Mouse (Mus musculus) MEL-GATA-1-ER (cell line): ENCODE results near the gene Cfl2.
"Not testable (repeated sequence)": the region's sequence is repeated elsewhere in the genome, so short reads cannot be mapped to it uniquely, and the experiment has no call there.

Experiments
- DNase-seq: peaks from one replicate; pipeline ENCODE4 v3.0.0-alpha.2; 2012; ENCODE audit warnings: low read depth; ENCODE audit errors: extremely low read depth

The Cfl2 gene

DNA sequence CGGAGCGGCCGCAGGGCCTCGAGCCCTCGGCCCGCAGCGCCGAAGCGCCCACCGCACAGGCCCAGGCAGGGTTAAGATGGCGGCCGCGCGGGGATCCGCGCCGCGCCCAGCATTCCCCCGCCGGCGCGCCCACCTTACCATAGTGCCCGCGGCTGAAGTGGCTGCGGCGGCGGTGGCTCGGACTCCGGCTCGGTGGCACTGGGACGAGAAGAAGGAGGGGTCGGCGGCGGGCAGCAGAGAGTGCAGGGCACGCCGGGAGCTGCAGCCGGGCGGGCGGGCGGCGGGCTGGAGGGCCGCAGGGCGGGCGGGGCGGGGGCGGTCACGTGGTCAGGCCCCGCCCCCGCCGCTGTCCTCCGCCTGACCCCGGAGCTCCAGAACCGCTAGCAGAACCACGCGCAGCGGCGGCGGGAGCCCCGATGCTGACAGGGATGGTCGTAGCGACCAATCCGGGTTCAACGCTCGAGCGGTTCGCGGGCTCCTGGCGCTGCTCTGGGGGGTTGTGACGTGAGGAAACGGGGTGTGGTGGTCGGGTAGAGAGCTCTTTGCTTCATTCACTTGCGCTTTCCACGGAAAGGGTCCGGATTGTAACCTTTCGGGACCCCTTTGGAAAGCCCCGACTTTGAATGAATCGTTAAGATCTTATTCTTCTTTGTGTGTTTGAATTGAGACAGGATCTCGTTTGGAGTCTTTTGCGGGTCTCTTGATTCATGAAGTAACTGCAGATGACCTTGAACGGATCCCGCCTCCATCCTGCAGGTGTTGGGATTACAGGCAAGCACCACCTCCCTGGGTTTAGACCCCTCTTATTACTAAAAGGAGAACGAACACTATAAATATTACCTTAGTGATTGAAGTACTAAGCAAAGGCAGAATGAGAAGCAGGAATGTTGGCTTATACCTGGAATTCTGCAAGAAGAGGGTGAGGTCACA lies at the start of gene Cfl2:
Gene Cfl2, minus strand, starts transcription at position 272 of the 930 bp plus-strand sequence.
- DNase-seq = peak; percentile 57

DNA sequence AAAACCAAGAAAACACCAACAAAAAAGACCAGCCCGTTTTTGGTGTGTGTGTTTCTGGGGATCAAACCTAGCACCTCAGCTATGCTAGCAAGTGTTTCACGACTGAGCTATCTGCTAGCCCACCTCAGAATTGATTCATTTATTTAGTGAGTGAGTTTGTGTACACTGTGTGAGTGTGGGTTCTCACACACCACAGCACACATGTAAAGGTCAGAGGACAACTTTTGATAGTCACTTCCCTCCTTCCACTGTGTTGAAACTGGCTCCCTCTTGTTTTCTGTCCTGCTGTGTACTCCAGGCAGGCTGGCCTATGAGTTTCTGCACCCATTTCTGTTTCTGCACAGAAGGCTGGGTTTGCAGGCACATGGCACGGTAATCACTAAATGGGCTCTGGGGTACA lies 47.7 kb upstream of the Cfl2 start:
- DNase-seq = no peak

DNA sequence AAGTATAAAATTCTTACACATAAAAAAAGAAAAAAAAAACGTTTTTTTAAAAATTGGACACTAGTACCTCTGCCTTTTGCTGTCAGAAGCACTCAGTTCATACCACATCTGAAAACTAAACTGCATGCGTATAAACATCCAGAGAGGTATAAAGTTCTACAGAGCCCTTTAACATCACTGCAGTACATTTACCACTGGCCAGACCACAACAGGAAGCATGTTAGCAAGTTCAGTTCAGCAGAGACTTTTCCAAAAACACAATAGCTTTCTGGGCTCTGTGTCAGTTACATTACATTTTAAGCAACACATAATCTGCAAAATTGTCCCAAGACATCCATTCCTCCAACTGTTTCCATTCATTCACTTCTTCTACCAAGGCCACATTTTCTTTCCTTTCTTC lies 29.9 kb upstream of the Cfl2 start:
- not testable (repeated sequence) for DNase-seq

DNA sequence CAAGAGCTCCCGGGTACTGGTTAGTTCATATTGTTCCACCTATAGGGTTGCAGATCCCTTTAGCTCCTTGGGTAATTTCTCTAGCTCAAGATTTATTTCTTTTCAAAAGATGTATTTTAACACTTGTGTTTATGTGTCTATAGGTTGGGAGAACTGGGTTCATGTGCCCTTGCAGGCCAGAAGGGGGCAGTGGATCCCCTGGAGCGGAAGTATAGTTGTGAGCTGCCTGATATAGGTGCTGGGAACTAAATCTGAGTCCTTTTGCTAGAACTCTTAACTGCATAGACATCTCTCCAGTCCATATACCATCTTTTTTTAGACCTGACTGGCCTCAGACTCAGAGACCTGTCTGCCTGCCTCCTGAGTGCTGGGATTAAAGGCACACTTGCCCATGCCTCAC lies 27.7 kb upstream of the Cfl2 start:
- no peak for DNase-seq

DNA sequence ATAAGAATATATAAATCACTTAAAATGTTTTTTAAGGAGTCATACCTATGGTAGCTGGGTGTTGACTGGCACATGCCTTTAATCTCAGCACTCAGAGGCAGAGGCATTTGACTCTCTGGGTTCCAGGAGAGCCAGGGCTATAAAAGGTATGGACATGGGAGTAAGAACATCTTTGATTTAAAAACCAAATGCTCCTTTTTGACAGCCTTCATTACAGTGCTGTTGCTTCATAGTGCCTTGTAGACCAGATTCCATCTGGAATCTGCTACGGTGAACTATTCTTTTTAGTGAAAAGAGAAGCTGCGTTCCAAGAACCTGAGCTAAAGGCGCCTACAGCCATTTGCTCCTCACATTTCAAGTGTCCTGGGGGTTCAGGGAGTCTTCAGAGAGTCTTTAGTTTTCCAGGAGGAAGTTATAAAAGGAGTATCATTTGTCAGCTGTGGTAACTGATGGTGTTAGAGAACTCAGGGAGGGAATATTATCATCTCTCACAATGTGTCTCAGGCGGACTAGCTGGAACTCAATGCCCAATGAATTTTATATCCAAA lies 25.0 kb upstream of the Cfl2 start:
- DNase-seq = no peak

DNA sequence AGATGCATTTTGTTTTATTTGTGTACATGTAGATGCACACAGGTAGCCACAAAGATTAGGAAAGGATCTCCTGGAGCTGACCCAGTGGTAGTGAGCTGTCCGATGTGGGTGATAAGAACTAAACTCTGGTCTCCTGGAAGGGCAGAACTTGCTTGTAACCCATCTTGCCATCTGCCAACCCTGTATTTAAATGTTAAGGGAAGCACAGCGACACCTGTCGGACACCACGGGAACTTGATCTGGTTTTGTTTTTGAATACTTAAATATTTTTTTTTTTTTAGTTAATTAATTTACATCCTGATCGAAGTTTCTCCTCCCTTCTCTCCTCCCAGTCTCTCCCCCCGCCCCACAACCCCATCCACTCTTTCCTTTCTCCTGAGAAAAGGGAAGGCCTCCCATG lies 17.0 kb upstream of the Cfl2 start:
- DNase-seq = peak; percentile 50

DNA sequence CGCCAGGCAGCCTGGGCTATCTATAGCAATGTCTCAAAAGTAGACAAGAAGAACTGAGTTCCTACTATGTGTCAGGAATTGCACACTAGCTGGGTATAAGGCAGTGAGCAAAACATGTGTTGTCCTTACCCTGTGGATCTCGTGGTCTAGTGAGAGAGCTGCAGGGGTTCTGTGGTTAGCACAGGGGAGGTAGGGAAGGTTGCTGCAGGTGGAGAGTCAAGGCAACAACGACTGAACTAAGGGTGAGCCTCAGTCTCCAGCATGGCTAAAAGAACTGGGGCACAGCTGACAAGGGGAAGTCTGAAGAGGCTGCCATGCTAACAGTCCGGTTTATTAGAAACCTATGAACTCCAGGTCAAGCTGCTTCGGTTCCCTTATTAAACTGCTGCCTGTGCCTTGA lies 16.5 kb upstream of the Cfl2 start:
- no peak for DNase-seq

DNA sequence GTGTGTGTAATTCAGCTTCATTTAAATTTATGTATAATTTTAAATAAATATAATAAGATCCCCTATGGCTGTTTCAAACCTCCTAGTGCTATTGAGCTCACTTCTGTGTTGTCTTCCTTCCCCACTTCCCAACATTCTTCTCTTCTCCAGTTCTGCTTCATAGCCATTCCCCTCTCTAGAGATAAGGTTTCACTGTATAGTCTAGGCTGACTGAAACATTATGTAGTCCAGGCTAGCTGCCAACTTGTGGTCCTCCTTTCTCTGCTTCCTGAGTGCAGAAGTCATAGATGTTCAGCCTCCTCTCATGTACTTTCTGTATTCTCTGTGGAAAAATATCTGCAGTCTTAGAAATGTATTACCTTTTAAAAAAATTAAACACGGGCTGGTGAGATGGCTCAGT lies 15.2 kb upstream of the Cfl2 start:
- no peak for DNase-seq

DNA sequence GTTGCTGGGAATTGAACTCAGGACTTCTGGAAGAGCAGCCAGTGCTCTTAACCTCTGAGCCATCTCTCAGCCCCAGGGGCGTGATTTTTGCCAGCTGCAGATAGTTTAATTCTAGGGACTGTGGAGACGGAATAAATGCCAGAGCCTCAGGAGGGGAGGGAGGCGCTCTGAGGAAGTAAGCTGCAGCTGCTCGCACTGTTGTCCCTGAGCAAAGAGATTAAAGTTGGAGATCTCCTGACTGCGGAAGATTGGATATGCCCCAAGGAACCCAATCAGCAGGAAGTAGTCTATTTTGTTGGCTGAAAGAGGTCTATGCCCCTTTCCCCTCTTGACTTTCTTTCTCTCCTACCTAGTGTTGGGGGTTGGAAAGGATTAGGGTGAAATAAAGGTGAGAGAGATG lies 14.2 kb upstream of the Cfl2 start:
- DNase-seq = peak; percentile 62

DNA sequence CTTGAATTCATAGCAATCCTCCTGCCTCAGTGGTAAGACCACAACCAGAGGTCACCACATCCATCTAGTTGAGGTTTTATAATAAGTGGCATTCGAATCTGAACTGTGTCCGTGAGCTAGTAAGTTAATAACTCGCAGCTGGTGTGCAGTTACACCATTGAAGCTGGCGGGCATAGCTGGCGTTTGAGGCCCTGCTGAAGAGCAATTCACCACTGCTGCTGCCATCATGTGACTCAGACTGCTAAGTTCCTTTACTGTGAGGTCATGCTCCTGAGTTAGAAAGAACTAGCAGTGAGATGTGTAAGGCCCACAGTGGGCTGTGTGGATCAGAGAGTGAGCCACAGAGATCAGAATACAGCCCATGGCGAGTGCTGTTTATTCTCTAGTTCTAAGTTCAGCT lies 12.0 kb upstream of the Cfl2 start:
- DNase-seq = no peak

DNA sequence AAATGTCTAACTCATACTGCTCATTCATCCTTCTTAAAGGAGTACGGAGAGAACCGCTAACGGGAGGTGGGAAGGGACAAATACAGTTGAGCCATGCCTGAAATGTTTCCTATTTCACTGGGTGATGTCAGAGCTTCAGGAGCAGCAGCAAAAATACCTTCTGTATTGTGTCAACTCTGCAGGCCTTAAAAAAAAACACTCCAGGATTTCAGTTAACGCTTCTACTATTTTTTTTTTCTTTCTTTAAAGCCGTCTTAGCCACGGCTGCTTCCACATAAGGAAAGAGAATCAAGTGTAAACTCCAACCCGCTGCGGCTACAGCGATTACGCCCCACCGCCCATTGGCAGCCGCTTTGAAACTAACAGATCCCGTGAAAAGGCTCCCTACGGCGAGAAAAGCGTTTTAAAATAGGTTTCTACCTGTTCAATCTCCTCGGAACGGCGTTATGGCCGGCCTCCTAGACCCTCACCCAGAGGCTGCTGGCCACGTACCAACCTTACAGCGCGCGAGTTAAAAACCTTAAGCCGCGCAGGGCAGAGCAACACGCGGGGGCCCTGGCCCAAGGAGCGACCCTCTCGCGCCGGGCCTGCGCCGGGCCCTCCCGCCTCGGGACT lies 579 bp downstream of the Cfl2 start:
- DNase-seq = peak; percentile 60

DNA sequence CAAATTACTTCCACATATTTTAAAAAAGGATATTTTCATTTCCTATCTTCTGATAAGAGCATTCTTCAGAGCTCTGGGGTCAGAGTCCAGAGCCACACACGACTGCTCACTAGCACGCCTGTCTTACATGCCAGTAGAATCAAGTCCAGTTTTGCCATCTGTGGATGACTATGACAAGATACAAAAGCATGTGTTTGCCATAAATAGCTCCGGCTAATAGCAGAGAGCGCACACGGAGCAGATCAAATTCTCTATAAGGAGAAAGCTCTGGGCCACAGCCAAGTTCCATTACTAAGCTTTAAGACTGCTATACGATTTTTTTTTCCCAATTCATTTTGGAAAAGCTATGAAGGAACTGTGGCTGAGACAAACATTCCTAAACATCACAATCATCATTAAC lies 3.1 kb downstream of the Cfl2 start:
- DNase-seq = no peak

DNA sequence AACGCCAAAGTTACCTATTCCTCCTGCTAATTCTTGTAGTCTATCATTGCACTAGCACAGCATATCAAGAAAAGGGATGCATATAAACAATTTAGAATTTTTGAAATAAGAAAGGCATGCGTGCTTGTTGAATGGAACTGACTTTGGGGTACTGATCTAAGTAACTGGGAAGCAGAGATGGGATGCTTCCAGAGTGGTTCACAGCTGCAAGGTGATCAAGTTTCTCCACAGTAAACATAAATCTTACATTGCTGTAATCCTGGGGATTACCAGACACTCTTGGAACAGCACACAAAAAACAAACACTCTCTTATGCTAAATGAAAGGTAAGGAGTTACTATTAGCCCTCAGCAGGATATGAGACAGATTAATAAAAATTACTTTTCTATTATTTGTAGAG lies 12.1 kb downstream of the Cfl2 start:
- no peak for DNase-seq

DNA sequence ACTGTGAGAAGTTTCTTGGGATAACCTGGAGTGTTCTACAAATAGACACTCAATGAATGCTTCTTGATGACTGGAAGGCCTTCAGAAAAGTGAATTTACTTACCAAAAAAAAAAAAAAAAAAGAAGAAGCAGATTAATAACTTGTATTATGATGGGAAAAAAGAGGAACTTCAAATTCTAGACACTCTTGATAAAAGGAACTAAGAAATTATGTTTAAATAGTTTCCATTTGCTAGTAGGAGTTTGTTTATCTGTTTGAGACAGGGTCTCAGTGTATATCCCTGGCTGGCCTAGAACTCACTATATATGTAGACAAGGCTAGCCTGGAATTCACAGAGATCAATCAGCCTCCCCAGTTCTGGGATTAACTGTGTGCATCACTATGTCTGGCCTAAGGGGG lies 18.3 kb downstream of the Cfl2 start:
- DNase-seq = peak; percentile 70

DNA sequence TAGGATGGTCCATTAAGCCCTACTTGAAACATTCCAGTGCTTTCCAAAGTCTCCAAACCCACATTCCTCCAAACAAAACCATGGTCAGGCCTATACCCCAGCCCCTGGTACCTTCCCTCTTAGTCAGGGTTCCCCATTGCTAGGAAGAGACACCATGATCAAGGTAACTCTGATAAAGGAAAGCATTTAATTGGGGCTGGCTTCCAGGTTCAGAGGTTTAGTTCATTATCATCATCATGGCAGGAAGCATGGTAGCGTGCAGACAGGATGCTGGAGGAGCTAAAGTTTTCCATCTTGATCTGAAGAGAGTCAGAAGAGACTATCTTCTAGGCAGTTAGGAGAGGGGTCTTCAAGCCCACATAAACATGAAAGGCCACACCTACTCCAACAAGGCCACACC lies 21.1 kb downstream of the Cfl2 start:
- no peak for DNase-seq

DNA sequence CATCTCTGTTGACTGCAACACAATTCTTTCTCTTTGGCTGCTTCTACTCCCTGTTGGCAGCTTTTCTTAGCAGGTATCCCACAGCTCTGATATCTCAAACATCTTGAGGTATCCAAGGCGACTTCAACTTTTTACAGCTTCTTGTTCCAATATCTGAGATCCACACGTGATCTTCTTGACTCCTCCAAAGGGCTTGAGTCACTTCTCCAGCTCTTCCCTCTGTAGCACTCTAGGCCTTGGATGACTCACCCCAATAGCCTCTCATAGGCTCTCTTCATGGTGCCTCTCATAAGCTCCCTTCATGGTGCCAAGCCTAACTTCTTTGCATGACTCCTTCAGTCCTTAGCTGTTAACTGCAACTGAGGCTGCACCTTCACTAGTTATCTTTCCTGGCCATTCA lies 22.9 kb downstream of the Cfl2 start:
- no peak for DNase-seq

DNA sequence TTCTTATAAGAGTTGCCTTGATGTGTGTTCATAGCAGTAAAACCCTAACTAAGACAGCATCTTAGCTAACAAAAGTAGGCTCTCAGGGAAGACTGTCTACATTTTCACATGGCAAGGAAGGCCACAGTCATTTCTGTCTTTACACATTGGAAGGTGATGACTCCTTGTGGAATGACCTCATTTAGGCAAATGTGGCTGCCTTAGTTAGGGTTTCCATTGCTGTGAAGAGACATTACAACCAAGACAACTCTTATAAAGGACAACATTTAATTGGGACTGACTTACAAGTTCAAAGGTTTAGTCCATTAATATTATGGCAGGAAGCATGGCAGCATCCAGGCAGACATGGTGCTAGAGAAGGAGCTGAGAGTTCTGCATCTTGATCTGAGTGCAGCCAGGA lies 23.7 kb downstream of the Cfl2 start:
- DNase-seq = no peak

DNA sequence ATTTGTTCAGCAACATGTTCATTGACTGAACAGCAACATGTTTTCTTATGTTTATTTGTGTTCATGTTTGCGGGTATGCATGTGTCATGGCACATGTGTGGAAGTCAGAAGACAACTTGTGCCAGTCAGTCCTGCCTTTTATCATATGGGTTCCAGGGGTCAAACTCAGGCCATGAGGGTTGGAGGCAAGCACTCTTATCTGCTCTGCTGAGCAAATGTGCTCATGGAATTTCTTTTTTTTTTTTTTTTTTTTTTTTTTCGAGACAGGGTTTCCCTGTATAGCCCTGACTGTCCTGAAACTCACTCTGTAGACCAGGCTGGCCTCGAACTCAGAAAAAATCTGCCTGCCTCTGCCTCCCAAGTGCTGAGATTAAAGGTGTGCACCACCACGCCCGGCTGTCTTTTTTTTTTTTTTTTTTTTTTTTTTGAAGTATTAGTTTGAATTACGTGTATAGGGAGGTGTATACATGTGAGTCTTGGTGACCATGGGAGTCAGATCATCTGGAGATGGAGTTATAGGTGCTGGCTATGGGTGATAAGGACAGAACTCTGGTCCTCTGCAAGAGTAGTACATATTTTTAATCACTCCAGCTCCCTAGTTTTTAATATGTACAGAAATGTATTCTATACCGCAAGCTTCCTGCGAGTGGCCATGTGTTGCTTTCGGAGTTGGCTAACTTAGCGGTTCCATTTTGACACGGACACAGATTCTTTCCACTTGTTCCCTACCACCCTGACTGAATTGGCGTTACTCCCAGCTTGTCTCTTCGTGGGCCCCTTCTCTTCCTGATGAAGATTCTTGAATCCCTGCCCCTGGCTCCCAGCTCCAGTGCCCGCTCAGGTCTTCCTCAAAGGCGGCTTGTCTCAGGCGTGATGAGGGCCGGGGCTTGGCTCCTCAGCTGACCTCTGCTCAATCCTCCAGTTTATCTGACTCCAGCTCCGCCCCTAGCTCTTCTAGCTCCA lies 26.8 kb downstream of the Cfl2 start:
- no peak for DNase-seq

DNA sequence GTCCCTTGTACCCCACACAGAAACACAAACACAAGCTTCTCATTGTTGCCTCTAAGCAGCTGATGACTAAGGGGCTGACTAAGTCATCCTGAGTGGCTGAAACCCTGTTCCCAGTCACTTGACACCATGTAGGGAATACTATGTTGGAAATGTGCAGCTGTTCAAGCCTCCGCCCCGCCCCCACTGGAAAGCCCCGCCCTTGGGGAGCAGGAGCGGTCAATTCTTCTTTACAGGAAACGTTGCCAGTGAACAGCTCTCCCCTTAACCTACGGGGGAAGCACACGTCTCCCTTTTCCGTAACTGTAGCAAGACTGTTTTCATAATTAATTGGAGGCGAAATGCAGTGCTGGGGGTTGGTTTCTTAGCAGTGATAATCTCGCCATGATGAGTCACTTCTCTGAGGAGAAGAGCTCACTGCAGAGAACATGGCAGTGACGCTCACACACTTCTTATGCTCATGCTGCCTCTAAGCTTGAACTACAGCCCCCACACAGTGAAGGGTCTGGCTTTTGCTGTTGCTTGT lies 27.7 kb downstream of the Cfl2 start:
- DNase-seq = no peak

DNA sequence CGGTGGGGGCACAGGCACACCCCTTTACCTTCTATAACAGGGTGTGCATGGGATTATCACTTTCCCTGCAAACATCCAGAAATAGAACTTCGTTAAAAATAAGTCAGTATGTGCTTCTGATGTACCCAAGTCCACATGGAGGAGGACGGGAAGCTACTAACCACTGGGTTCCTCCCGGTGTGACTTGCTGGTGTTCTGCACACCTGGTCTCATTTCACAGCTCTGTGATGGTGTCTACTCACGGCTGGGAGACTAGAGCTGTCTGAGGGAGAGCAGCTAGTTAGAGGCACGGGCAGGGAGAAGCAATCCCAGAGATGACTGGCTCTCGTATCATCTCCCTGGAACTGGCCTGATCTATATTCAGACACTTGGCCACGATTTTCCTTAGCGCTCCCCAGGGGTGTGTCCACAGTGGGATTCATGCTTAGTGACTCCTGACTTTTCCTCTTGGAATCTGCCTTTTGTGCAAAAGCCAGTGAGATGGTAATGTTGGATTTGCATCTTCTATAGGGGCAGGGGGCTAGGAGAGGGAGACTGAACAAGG lies 28.7 kb downstream of the Cfl2 start:
- no peak for DNase-seq

DNA sequence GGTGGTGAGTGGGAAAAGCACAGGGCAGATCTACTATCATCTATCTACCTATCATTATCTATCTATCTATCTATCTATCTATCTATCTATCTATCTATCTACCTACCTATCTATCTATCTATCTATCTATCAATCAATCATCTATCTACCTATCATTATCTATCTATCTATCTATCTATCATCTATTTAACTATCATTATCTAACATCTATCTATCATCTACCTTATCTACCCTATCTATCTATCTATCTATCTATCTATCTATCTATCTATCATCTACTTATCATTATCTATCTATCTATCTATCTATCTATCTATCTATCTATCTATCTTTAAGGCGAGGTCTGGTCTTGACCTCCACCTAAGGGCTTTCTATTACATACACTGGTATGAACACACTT lies 30.8 kb downstream of the Cfl2 start:
- not testable (repeated sequence) for DNase-seq
